Mouse (Mus musculus) erythroblast, embryonic 14.5 days (primary cell): Measurements from ENCODE around the gene Map4k3.

Experiments used
- GATA1 ChIP-seq: IDR thresholded peaks from 2 replicates; pipeline ENCODE4 v1.6.1; 2012; ENCODE audit warnings: low read length, inconsistent platforms, mixed read lengths
- TAL1 ChIP-seq: IDR thresholded peaks from 3 replicates; pipeline ENCODE4 v1.6.1; 2012; ENCODE audit warnings: low read length, inconsistent platforms, mixed read lengths

DNA sequence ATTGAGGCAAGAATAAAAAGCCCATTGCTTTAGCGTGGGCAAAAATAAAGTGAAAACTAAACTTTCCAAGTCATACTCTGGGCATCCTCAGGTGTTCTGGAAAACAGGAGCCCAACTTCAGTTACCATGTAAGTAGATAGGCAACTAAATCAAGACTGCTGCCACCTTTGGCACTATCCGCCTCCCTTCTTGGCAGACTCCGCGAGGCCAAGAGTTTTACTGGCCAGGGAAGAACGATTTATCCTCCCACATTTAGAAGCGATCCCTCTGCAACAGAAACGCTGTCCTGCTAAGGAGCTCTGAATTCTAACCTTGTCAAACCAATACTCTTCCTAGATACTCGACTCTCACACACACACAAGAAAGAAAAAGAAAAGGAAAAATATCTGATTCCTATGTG, 1.5 kb downstream of the Map4k3 start:
- TF ChIP-seq TAL1 (no peak), GATA1 (no peak)
